Mouse (Mus musculus): ENCODE results near the gene Ormdl2. TPM values are rescaled to one million over a fixed set of nuclear protein-coding genes. Genes with fewer than 3 reads are reported as not detected.

The Ormdl2 gene
- polyA plus RNA-seq, 1 experiment from 2014 or later, result 18.6 TPM

GRCm38 (mm10) chr10:128773685-128774084, 47.8 kb downstream of the Ormdl2 start:
- Histone ChIP-seq H3K4me1 (ENCODE audit: control insufficient read depth, insufficient read depth, low read length) (no peaks in the 10 kb centered on the region), H3K27ac (ENCODE audit: low read length) (no peak overlapping the region), H3K4me3 (ENCODE audit: low read depth, low read length) (no peak overlapping the region), H3K9ac (ENCODE audit: low read depth, low read length) (no peak overlapping the region), H3K36me3 (ENCODE audit: control insufficient read depth, insufficient read depth, low read length) (no peaks in the 10 kb centered on the region), H3K27me3 (ENCODE audit: control insufficient read depth, insufficient read depth, low read depth, low read length) (no peaks in the 10 kb centered on the region), H3K9me3 (replicated peaks; ENCODE audit: control insufficient read depth, low read length, poor library complexity, severe bottlenecking) (no peaks in the 10 kb centered on the region), H3K4me2 (ENCODE audit: low read length) (no peak overlapping the region)
- 23% methylated on average over 5 of the region's 5 CpGs for WGBS
- no peak for ATAC-seq

DNA sequence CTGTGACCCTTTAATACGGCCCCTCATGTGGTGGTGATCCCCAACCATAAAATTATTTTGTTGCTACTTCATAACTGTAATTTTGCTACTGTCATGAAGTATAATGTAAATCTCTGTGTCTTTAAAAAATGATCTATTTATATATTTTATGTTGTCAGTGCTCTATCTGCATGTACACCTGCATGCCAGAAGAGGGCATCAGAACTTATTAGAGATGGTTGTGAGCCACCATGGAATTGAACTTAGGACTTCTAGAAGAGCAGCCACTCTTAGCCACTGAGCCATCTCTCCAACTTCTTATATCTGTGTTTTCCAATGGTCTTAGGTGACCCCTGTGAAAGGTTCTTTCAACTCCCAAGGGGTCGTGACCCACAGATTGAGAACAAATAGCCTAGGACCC, 48.5 kb downstream of the Ormdl2 start:
- Histone ChIP-seq H3K27me3 (ENCODE audit: control insufficient read depth, insufficient read depth, low read depth, low read length) (no peaks in the 10 kb centered on the region), H3K4me2 (ENCODE audit: low read length) (no peak overlapping the region), H3K4me3 (ENCODE audit: low read depth, low read length) (no peak overlapping the region), H3K36me3 (ENCODE audit: control insufficient read depth, insufficient read depth, low read length) (no peaks in the 10 kb centered on the region), H3K9me3 (replicated peaks; ENCODE audit: control insufficient read depth, low read length, poor library complexity, severe bottlenecking) (no peaks in the 10 kb centered on the region), H3K9ac (ENCODE audit: low read depth, low read length) (no peak overlapping the region), H3K27ac (ENCODE audit: low read length) (no peak overlapping the region), H3K4me1 (ENCODE audit: control insufficient read depth, insufficient read depth, low read length) (no peaks in the 10 kb centered on the region)
- ATAC-seq, result no peak
- WGBS, result 87% methylated on average over 2 of the region's 2 CpGs

Other genes with a start within 250 kb of the Ormdl2 start
- 0.41 and 0.47 TPM in 2 replicates for gene Erbb3, start 232.0 kb downstream of the Ormdl2 start, polyA plus RNA-seq (2015; fragmentation: Nextera tagmentation; extraction: Ambion mirVana)
- gene Rps26, start 194.9 kb downstream of the Ormdl2 start, polyA plus RNA-seq (2015; fragmentation: Nextera tagmentation; extraction: Ambion mirVana), result 295 and 315 TPM in 2 replicates
- 23.1 and 23.5 TPM in 2 replicates for gene Ikzf4, start 175.7 kb downstream of the Ormdl2 start, polyA plus RNA-seq (2015; fragmentation: Nextera tagmentation; extraction: Ambion mirVana)
- 13.4 and 13.7 TPM in 2 replicates for gene Suox, start 147.6 kb downstream of the Ormdl2 start, polyA plus RNA-seq (2015; fragmentation: Nextera tagmentation; extraction: Ambion mirVana)
- gene Rab5b, start 125.4 kb downstream of the Ormdl2 start, polyA plus RNA-seq (2015; fragmentation: Nextera tagmentation; extraction: Ambion mirVana), result 119 and 128 TPM in 2 replicates
- gene Pmel, start 117.5 kb downstream of the Ormdl2 start, polyA plus RNA-seq (2015; fragmentation: Nextera tagmentation; extraction: Ambion mirVana), result 0.37 and 0.77 TPM in 2 replicates
- gene Cdk2, start 116.6 kb downstream of the Ormdl2 start, polyA plus RNA-seq (2015; fragmentation: Nextera tagmentation; extraction: Ambion mirVana), result 14.6 and 15.0 TPM in 2 replicates
- 6.1 and 6.3 TPM in 2 replicates for gene Dgka, start 76.8 kb downstream of the Ormdl2 start, polyA plus RNA-seq (2015; fragmentation: Nextera tagmentation; extraction: Ambion mirVana)
- 45.5 and 47.7 TPM in 2 replicates for gene Pym1, start 73.8 kb downstream of the Ormdl2 start, polyA plus RNA-seq (2015; fragmentation: Nextera tagmentation; extraction: Ambion mirVana)
- 0.51 and 0.88 TPM in 2 replicates for gene Mmp19, start 30.7 kb downstream of the Ormdl2 start, polyA plus RNA-seq (2015; fragmentation: Nextera tagmentation; extraction: Ambion mirVana)
- gene Dnajc14, start 17.6 kb downstream of the Ormdl2 start, polyA plus RNA-seq (2015; fragmentation: Nextera tagmentation; extraction: Ambion mirVana), result 54.2 and 59.5 TPM in 2 replicates
- 14.8 and 16.1 TPM in 2 replicates for gene Tmem198b, start 17.3 kb downstream of the Ormdl2 start, polyA plus RNA-seq (2015; fragmentation: Nextera tagmentation; extraction: Ambion mirVana)
- 143 and 152 TPM in 2 replicates for gene Sarnp, start 4.3 kb downstream of the Ormdl2 start, polyA plus RNA-seq (2015; fragmentation: Nextera tagmentation; extraction: Ambion mirVana)
- 7.6 and 7.9 TPM in 2 replicates for gene Gdf11, start 70.1 kb upstream of the Ormdl2 start, polyA plus RNA-seq (2015; fragmentation: Nextera tagmentation; extraction: Ambion mirVana)
- gene Cd63, start 79.3 kb upstream of the Ormdl2 start, polyA plus RNA-seq (2015; fragmentation: Nextera tagmentation; extraction: Ambion mirVana), result 152 and 195 TPM in 2 replicates
- gene Rdh5, start 101.2 kb upstream of the Ormdl2 start, polyA plus RNA-seq (2015; fragmentation: Nextera tagmentation; extraction: Ambion mirVana), result 13.6 TPM in 2 replicates
- 227 and 228 TPM in 2 replicates for gene Bloc1s1, start 102.4 kb upstream of the Ormdl2 start, polyA plus RNA-seq (2015; fragmentation: Nextera tagmentation; extraction: Ambion mirVana)
- 6.1 and 9.2 TPM in 2 replicates for gene Itga7, start 112.2 kb upstream of the Ormdl2 start, polyA plus RNA-seq (2015; fragmentation: Nextera tagmentation; extraction: Ambion mirVana)
- gene Mettl7b, start 139.3 kb upstream of the Ormdl2 start, polyA plus RNA-seq (2015; fragmentation: Nextera tagmentation; extraction: Ambion mirVana), result not detected in 2 replicates
- gene Olfr9, start 167.8 kb upstream of the Ormdl2 start, polyA plus RNA-seq (2015; fragmentation: Nextera tagmentation; extraction: Ambion mirVana), result not detected in 2 replicates
- gene Olfr763, start 189.1 kb upstream of the Ormdl2 start, polyA plus RNA-seq (2015; fragmentation: Nextera tagmentation; extraction: Ambion mirVana), result not detected in 2 replicates
- not detected in 2 replicates for gene Olfr764-ps1, start 218.3 kb upstream of the Ormdl2 start, polyA plus RNA-seq (2015; fragmentation: Nextera tagmentation; extraction: Ambion mirVana)
- gene Olfr765, start 228.4 kb upstream of the Ormdl2 start, polyA plus RNA-seq (2015; fragmentation: Nextera tagmentation; extraction: Ambion mirVana), result not detected in 2 replicates
- gene Olfr766-ps1, start 247.3 kb upstream of the Ormdl2 start, polyA plus RNA-seq (2015; fragmentation: Nextera tagmentation; extraction: Ambion mirVana), result not detected in 2 replicates

All from midbrain, embryonic 16.5 days (tissue).